Mouse (Mus musculus) G1E (cell line): ENCODE measurements around the gene Fmnl2.

ENCODE experiments used
- CTCF ChIP-seq: IDR thresholded peaks from 2 replicates; pipeline ENCODE4 v1.5.1; 2012; ENCODE audit warnings: low read depth, low read length, inconsistent platforms, mixed read lengths
- GATA1 ChIP-seq: IDR thresholded peaks from 2 replicates; pipeline ENCODE4 v1.6.1; 2012; ENCODE audit warnings: borderline replicate concordance, low read length, inconsistent platforms, mixed read lengths
- POLR2AphosphoS5 ChIP-seq: IDR thresholded peaks from 2 replicates; pipeline ENCODE4 v1.6.1; 2012; ENCODE audit warnings: low read depth, low read length, inconsistent platforms; ENCODE audit not compliant: insufficient replicate concordance
- TAL1 ChIP-seq: conservative IDR thresholded peaks from 2 replicates; pipeline ENCODE4 v1.6.1; 2012; ENCODE audit warnings: low read depth, low read length, inconsistent platforms, mixed read lengths

DNA sequence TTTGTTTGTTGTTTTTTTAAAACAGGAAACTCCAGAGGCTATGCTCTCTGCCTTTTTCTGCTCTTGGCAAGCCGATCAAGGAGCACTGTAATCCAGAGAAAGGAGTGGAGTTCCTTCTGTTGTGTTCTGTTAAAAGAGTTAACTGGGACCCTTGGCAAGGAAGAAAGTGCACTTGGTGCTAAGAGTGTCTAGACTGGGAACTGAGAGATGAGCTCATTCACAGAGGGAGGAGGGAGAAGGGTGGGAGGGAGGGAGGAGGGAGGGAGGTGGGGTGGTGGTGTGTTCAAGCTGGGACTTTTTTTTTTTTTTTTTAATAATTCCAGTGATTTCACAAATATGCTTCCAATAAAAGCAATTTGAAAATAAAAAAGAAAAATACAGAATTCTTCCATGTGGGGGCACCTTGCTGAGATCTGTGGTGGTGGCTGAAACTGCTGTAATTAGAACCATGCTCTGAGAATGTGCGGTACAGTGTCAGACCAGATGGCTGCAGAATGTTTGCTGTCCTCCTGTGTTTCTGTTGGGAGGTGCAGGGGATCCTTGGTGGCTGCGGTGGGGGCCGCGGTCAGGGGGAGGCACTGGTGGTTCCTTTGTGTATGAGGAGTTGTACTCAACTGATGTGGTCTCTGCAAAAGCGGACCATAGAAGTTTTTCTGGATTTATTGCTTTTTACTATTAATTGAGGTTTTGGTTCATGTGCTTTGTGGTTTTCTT, 43.8 kb downstream of the Fmnl2 start:
- no peak for TF ChIP-seq GATA1
- no peak for TF ChIP-seq TAL1
- TF ChIP-seq CTCF, result no peak
- no peak for TF ChIP-seq POLR2AphosphoS5
